Mouse (Mus musculus): ENCODE measurements around the gene Cd52. TPM values are rescaled to one million over a fixed set of nuclear protein-coding genes. Genes with fewer than 3 reads are reported as not detected.

Cd52 gene
- polyA plus RNA-seq, 1 experiment: 2.0 TPM

DNA sequence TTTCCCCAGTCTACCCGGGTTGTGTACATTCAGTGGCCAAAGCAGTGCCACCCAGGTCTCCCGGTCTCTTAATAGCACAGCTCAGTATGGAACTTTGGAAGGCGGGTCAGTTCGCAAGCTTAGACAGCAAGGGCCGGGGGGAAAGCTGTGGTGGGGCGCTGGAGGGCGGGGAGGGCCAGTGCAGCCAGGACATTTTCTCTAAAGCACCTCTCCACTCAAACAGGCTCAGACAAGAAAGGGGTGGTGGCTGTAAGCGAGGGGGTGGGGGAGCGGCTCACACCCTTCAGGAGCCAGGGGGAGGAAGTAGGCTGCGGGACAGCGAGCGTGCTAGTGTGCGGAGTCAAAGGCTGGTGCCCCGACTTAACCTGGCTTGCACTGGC, 34.1 kb upstream of the Cd52 start:
- peaks cover 16% of the 10 kb centered on the region for H3K4me1 ChIP-seq (ENCODE audit: control insufficient read depth, insufficient read depth, low read length)
- H3K36me3 ChIP-seq (ENCODE audit: control insufficient read depth, insufficient read depth, low read length): no peaks in the 10 kb centered on the region; the same call in 1 of the 2 replicates
- no peaks in the 10 kb centered on the region for H3K27me3 ChIP-seq (ENCODE audit: control insufficient read depth, insufficient read depth, low read length)
- no peak for TF ChIP-seq CTCF (IDR thresholded peaks at IDR 0.05; ENCODE audit: control insufficient read depth, insufficient read depth, insufficient replicate concordance, low read depth, low read length)
- 0 out of 2 replicates have a peak, but pooled peaks have one; percentile 7 for TF ChIP-seq POLR2A (IDR thresholded peaks at IDR 0.05; ENCODE audit: control insufficient read depth, low read depth, low read length)
- H3K27ac ChIP-seq (ENCODE audit: control insufficient read depth, insufficient read depth, low read depth, low read length): peak overlapping the region; percentile 85
- peak overlapping the region; percentile 92 for H3K4me3 ChIP-seq (ENCODE audit: control insufficient read depth, low read depth, low read length)

- peaks cover 16% of the 10 kb centered on the region for H3K4me1 ChIP-seq (ENCODE audit: control insufficient read depth, insufficient read depth, low read length)
- no peak for TF ChIP-seq CTCF (IDR thresholded peaks at IDR 0.05; ENCODE audit: control insufficient read depth, insufficient read depth, insufficient replicate concordance, low read depth, low read length)
- peak; percentile 80 for TF ChIP-seq POLR2A (IDR thresholded peaks at IDR 0.05; ENCODE audit: control insufficient read depth, low read depth, low read length)
- peak within 1 kb of the TSS; percentile 92 for H3K4me3 ChIP-seq (ENCODE audit: control insufficient read depth, low read depth, low read length)
- peak within 1 kb of the TSS; percentile 85 for H3K27ac ChIP-seq (ENCODE audit: control insufficient read depth, insufficient read depth, low read depth, low read length)
- H3K36me3 ChIP-seq (ENCODE audit: control insufficient read depth, insufficient read depth, low read length): no peaks in the 10 kb centered on the region
- H3K27me3 ChIP-seq (ENCODE audit: control insufficient read depth, insufficient read depth, low read length): no peaks in the 10 kb centered on the region
Observed at GRCm38 (mm10) chr4:134128221-134128982, 33.5 kb upstream of the Cd52 start, which contains the start of gene Sh3bgrl3. Sh3bgrl3 (minus strand) TSS chr4:134128789.

GRCm38 (mm10) chr4:134127793-134128192, 32.9 kb upstream of the Cd52 start:
- Histone ChIP-seq H3K4me3 (ENCODE audit: control insufficient read depth, low read depth, low read length) (peak overlapping the region; percentile 92), H3K27me3 (ENCODE audit: control insufficient read depth, insufficient read depth, low read length) (no peaks in the 10 kb centered on the region), H3K36me3 (ENCODE audit: control insufficient read depth, insufficient read depth, low read length) (no peaks in the 10 kb centered on the region), H3K4me1 (ENCODE audit: control insufficient read depth, insufficient read depth, low read length) (peaks cover 16% of the 10 kb centered on the region), H3K27ac (ENCODE audit: control insufficient read depth, insufficient read depth, low read depth, low read length) (no peak overlapping the region; the same call in 1 of the 2 replicates)
- TF ChIP-seq POLR2A (IDR thresholded peaks at IDR 0.05; ENCODE audit: control insufficient read depth, low read depth, low read length): no peak
- no peak for TF ChIP-seq CTCF (IDR thresholded peaks at IDR 0.05; ENCODE audit: control insufficient read depth, insufficient read depth, insufficient replicate concordance, low read depth, low read length)

DNA sequence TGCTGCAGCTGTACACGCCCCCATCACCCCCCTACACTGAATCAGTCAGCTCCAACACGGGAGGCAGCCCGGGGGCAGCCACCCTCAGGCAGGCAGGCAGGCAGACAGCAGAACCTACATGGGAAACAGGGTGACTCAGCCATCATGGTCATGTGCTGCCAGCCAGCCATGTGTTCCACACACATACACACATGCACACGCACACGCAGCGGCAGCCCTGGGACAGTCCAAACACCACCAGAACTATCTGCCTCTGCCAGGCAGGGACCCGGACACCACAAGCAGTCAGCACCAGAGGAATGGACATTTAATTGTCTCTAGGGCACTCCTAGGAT, 32.2 kb upstream of the Cd52 start:
- H3K27ac ChIP-seq (ENCODE audit: control insufficient read depth, insufficient read depth, low read depth, low read length): no peak overlapping the region
- no peak overlapping the region for H3K4me3 ChIP-seq (ENCODE audit: control insufficient read depth, low read depth, low read length)

DNA sequence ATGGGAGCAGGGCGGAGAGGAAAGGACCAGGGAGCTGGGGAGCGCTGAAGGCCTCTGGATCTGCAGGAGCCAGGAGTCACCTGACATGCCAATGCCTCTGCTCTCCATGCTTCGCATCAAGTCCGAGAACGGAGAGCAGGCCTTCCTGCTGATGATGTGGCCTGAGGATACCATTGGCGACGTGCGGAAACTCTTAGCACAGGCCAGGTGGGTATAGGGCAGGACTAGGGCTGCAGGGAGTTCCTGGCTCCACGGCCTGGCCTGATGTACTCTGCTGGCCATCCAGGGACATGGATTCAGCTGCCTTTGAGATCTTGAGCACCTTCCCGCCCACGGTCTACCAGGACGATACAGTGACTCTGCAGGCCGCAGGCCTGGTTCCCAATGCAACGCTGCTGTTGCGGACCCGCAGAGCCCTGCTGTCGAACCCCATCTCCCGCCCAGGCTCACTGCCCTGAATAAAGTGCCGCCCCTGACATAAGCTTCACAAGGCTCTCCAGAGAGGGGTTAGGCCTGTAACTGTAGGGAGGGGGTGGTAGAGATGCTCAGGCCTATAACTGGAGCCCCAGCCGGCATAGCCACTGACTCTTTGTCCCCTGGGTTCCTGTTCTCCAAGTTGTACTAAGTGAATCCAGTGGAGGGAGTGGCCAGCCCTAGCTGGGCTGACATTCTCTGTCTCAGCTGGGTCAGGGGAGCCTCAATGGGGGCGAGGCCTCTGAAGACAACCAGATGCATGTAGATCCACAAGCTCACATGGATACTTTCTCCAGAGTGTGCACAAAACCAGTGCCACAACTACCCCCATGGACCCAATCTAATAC, 31.6 kb upstream of the Cd52 start:
- no peaks in the 10 kb centered on the region for H3K36me3 ChIP-seq (ENCODE audit: control insufficient read depth, insufficient read depth, low read length)
- H3K4me1 ChIP-seq (ENCODE audit: control insufficient read depth, insufficient read depth, low read length): peaks cover 16% of the 10 kb centered on the region
- H3K4me3 ChIP-seq (ENCODE audit: control insufficient read depth, low read depth, low read length): no peak overlapping the region
- no peak overlapping the region for H3K27ac ChIP-seq (ENCODE audit: control insufficient read depth, insufficient read depth, low read depth, low read length)
- no peaks in the 10 kb centered on the region for H3K27me3 ChIP-seq (ENCODE audit: control insufficient read depth, insufficient read depth, low read length)
- TF ChIP-seq POLR2A (IDR thresholded peaks at IDR 0.05; ENCODE audit: control insufficient read depth, low read depth, low read length) (no peak), CTCF (IDR thresholded peaks at IDR 0.05; ENCODE audit: control insufficient read depth, insufficient read depth, insufficient replicate concordance, low read depth, low read length) (no peak)

More for the DNA sequence above, 32.2 kb upstream of the Cd52 start:
- TF ChIP-seq POLR2A (IDR thresholded peaks at IDR 0.05; ENCODE audit: control insufficient read depth, low read depth, low read length) (no peak), CTCF (IDR thresholded peaks at IDR 0.05; ENCODE audit: control insufficient read depth, insufficient read depth, insufficient replicate concordance, low read depth, low read length) (no peak)
- peaks cover 16% of the 10 kb centered on the region for H3K4me1 ChIP-seq (ENCODE audit: control insufficient read depth, insufficient read depth, low read length)
- no peaks in the 10 kb centered on the region for H3K36me3 ChIP-seq (ENCODE audit: control insufficient read depth, insufficient read depth, low read length)
- no peaks in the 10 kb centered on the region for H3K27me3 ChIP-seq (ENCODE audit: control insufficient read depth, insufficient read depth, low read length)

DNA sequence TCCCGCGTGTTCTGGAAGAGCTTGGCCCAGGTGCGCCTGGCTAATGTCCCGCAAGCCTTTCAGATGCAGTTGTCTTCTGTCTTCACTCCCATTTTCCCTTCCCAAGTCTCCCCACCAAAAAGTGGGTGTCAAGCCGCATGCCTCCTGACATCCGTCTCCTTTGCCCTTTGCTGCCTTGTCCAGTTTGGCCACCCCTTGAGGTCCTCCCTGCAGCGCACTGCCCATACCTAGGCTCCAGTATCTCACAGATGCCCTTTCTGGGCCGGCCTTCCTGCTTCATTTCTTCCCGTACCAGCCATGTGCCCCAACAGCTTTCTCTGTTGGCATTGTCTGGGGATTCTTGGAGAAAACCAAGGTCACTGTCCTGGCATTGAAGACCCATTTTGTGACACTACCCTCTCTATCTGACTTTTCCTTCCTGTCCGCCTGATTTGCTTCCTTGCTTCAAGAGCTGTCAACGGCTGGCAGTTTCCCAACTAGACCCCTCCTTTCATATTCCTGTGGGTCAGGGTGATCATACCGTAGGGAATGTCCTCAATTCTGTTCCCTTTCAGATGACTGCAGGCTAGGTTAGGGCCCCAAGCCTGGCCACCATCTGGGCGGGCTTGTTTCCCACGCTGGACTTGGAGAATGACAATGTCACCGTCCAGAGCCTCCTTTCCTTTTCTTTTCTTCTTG, 30.6 kb upstream of the Cd52 start:
- H3K27me3 ChIP-seq (ENCODE audit: control insufficient read depth, insufficient read depth, low read length): no peaks in the 10 kb centered on the region
- H3K36me3 ChIP-seq (ENCODE audit: control insufficient read depth, insufficient read depth, low read length): no peaks in the 10 kb centered on the region
- peaks cover 16% of the 10 kb centered on the region for H3K4me1 ChIP-seq (ENCODE audit: control insufficient read depth, insufficient read depth, low read length)
- H3K4me3 ChIP-seq (ENCODE audit: control insufficient read depth, low read depth, low read length): no peak overlapping the region
- no peak overlapping the region for H3K27ac ChIP-seq (ENCODE audit: control insufficient read depth, insufficient read depth, low read depth, low read length)
- TF ChIP-seq CTCF (IDR thresholded peaks at IDR 0.05; ENCODE audit: control insufficient read depth, insufficient read depth, insufficient replicate concordance, low read depth, low read length): no peak
- no peak for TF ChIP-seq POLR2A (IDR thresholded peaks at IDR 0.05; ENCODE audit: control insufficient read depth, low read depth, low read length)
